Mouse (Mus musculus): Measurements from ENCODE around the gene Zfp617.
"Not testable (repeated sequence)": the region's sequence is repeated elsewhere in the genome, so short reads cannot be mapped to it uniquely, and the experiment has no call there.

Zfp617 gene

GRCm38 (mm10) chr8:71952489-71952888 lies 44.1 kb downstream of the Zfp617 start:
- no peak for DNase-seq (ENCODE audit: low spot score in 2 of 2)

- not testable (repeated sequence) for DNase-seq (ENCODE audit: low spot score in 2 of 2)
Measured at GRCm38 (mm10) chr8:71952961-71953700, 44.7 kb downstream of the Zfp617 start.

GRCm38 (mm10) chr8:71954666-71955065 lies 46.2 kb downstream of the Zfp617 start:
- DNase-seq (ENCODE audit: low spot score in 2 of 2): no peak

GRCm38 (mm10) chr8:71960483-71960882 lies 52.0 kb downstream of the Zfp617 start:
- no peak for DNase-seq (ENCODE audit: low spot score in 2 of 2)

- no peak for DNase-seq (ENCODE audit: low spot score in 2 of 2)
Measured at GRCm38 (mm10) chr8:71961796-71962195, 53.4 kb downstream of the Zfp617 start.

GRCm38 (mm10) chr8:71964051-71964450 lies 55.6 kb downstream of the Zfp617 start:
- DNase-seq (ENCODE audit: low spot score in 2 of 2): no peak

- DNase-seq (ENCODE audit: low spot score in 2 of 2): no peak
Measured at GRCm38 (mm10) chr8:71965166-71965565, 56.7 kb downstream of the Zfp617 start.

- no peak for DNase-seq (ENCODE audit: low spot score in 2 of 2)
Measured at GRCm38 (mm10) chr8:71966411-71966810, 58.0 kb downstream of the Zfp617 start.

- DNase-seq (ENCODE audit: low spot score in 2 of 2): no peak
Measured at GRCm38 (mm10) chr8:71967261-71967660, 58.8 kb downstream of the Zfp617 start.

GRCm38 (mm10) chr8:71968100-71968499 lies 59.7 kb downstream of the Zfp617 start:
- no peak for DNase-seq (ENCODE audit: low spot score in 2 of 2)

GRCm38 (mm10) chr8:71968636-71969035 lies 60.2 kb downstream of the Zfp617 start:
- DNase-seq (ENCODE audit: low spot score in 2 of 2): no peak

GRCm38 (mm10) chr8:71971945-71972344 lies 63.5 kb downstream of the Zfp617 start:
- DNase-seq (ENCODE audit: low spot score in 2 of 2): no peak

GRCm38 (mm10) chr8:71974211-71974610 lies 65.8 kb downstream of the Zfp617 start:
- DNase-seq (ENCODE audit: low spot score in 2 of 2): no peak

GRCm38 (mm10) chr8:71981032-71981431 lies 72.6 kb downstream of the Zfp617 start:
- DNase-seq (ENCODE audit: low spot score in 2 of 2): no peak

GRCm38 (mm10) chr8:71981456-71981855 lies 73.0 kb downstream of the Zfp617 start:
- DNase-seq (ENCODE audit: low spot score in 2 of 2): no peak
